Mouse (Mus musculus) MEL (cell line): ENCODE results near the gene Slc9a3r2. TPM values are rescaled to one million over a fixed set of nuclear protein-coding genes. Genes with fewer than 3 reads are reported as not detected.
A peak's percentile ranks its signal among the peaks of the same experiment; 100 is the strongest.

Experiments used
- DNase-seq: peaks from one replicate; pipeline ENCODE4 v3.0.0; 2011; ENCODE audit warnings: low read depth, low spot score
- H3K27ac ChIP-seq: 2 replicates; pipeline ENCODE4 v1.5.1; 2012; ENCODE audit warnings: low read depth, mild to moderate bottlenecking, control low read depth, low read length, moderate library complexity; ENCODE audit not compliant: control insufficient read depth
- H3K27me3 ChIP-seq, 2 experiments: fragments of 150-350 bp in 1 of 2; sonication (generic) in 1 of 2; 2 replicates each; pipeline ENCODE4 v1.6.1; 2012; ENCODE audit warnings: low read length in 2 of 2, mild to moderate bottlenecking in 2 of 2, improper control_type of control experiment in 1 of 2, moderate library complexity in 1 of 2; ENCODE audit not compliant: insufficient read depth in 2 of 2, control insufficient read depth in 1 of 2
- H3K36me3 ChIP-seq, 2 experiments: 2 replicates each; pipeline ENCODE4 v1.6.1; 2012 to 2014; ENCODE audit warnings: low read length in 2 of 2, improper control_type of control experiment in 1 of 2, inconsistent platforms in 1 of 2, mild to moderate bottlenecking in 1 of 2; ENCODE audit not compliant: insufficient read depth in 2 of 2, control insufficient read depth in 1 of 2
- H3K4me1 ChIP-seq, 2 experiments: fragments of 150-350 bp in 1 of 2; sonication (generic) in 1 of 2; 2 replicates each; pipeline ENCODE4 v1.6.1; 2012; ENCODE audit warnings: low read length in 2 of 2, improper control_type of control experiment in 1 of 2, mild to moderate bottlenecking in 1 of 2; ENCODE audit not compliant: insufficient read depth in 2 of 2, control insufficient read depth in 1 of 2
- H3K4me3 ChIP-seq, 2 experiments: fragments of 150-350 bp in 1 of 2; sonication (generic) in 1 of 2; 2 replicates each; pipeline ENCODE4 v1.5.1; 2012; ENCODE audit warnings: low read depth in 2 of 2, low read length in 2 of 2, mild to moderate bottlenecking in 2 of 2, moderate library complexity in 2 of 2, control low read depth in 1 of 2, improper control_type of control experiment in 1 of 2; ENCODE audit not compliant: control insufficient read depth in 1 of 2, insufficient read depth in 1 of 2
- H3K79me2 ChIP-seq: 2 replicates; pipeline ENCODE4 v1.6.1; 2012; ENCODE audit warnings: mild to moderate bottlenecking, low read length, moderate library complexity; ENCODE audit not compliant: control insufficient read depth, poor library complexity, insufficient read depth
- H3K9ac ChIP-seq: 2 replicates; pipeline ENCODE4 v1.6.1; 2012; ENCODE audit warnings: low read depth, mild to moderate bottlenecking, control low read depth, low read length, moderate library complexity; ENCODE audit not compliant: control insufficient read depth, poor library complexity, severe bottlenecking
- H3K9me3 ChIP-seq: fragments of 150-350 bp; sonication (generic); replicated peaks from 2 replicates; pipeline ENCODE4 v1.6.1; 2012; ENCODE audit warnings: mild to moderate bottlenecking, low read length, improper control_type of control experiment, moderate library complexity; ENCODE audit not compliant: insufficient read depth
- CHD1 ChIP-seq: IDR thresholded peaks from 2 replicates; pipeline ENCODE4 v1.6.1; 2012; ENCODE audit warnings: low read depth, mild to moderate bottlenecking, inconsistent platforms, low read length, improper control_type of control experiment
- CHD2 ChIP-seq: IDR thresholded peaks from 2 replicates; pipeline ENCODE4 v1.6.1; 2011; ENCODE audit warnings: low read length, improper control_type of control experiment
- CTCF ChIP-seq, 3 experiments: IDR thresholded peaks in 2 of 3; conservative IDR thresholded peaks in 1 of 3; 2 replicates each; pipeline ENCODE4 v1.5.1; 2011 to 2012; ENCODE audit warnings: low read length in 3 of 3, low read depth in 2 of 3, mild to moderate bottlenecking in 2 of 3, improper control_type of control experiment in 1 of 3, inconsistent platforms in 1 of 3, mixed read lengths in 1 of 3, moderate library complexity in 1 of 3; ENCODE audit not compliant: control insufficient read depth in 1 of 3, insufficient read depth in 1 of 3, poor library complexity in 1 of 3, severe bottlenecking in 1 of 3
- E2F4 ChIP-seq: IDR thresholded peaks from 2 replicates; pipeline ENCODE4 v1.6.1; 2011; ENCODE audit warnings: low read depth, low read length, improper control_type of control experiment, borderline replicate concordance
- ELF1 ChIP-seq: IDR thresholded peaks from 2 replicates; pipeline ENCODE4 v1.6.1; 2014; ENCODE audit warnings: low read depth, mild to moderate bottlenecking, inconsistent platforms, low read length, improper control_type of control experiment, moderate library complexity
- EP300 ChIP-seq, 2 experiments: IDR thresholded peaks; 2 replicates each; pipeline ENCODE4 v1.6.1; 2011; ENCODE audit warnings: improper control_type of control experiment in 2 of 2, low read length in 2 of 2, low read depth in 1 of 2, mild to moderate bottlenecking in 1 of 2
- ETS1 ChIP-seq: IDR thresholded peaks from 2 replicates; pipeline ENCODE4 v1.6.1; 2012; ENCODE audit warnings: low read depth, mild to moderate bottlenecking, inconsistent platforms, low read length, improper control_type of control experiment, moderate library complexity
- GABPA ChIP-seq: IDR thresholded peaks from 2 replicates; pipeline ENCODE4 v1.6.1; 2012; ENCODE audit warnings: low read depth, mild to moderate bottlenecking, inconsistent platforms, low read length, improper control_type of control experiment, moderate library complexity
- GATA1 ChIP-seq: IDR thresholded peaks from 2 replicates; pipeline ENCODE4 v1.6.1; 2011; ENCODE audit warnings: low read depth, low read length, improper control_type of control experiment
- HCFC1 ChIP-seq: IDR thresholded peaks from 2 replicates; pipeline ENCODE4 v1.6.1; 2012; ENCODE audit warnings: low read depth, mild to moderate bottlenecking, inconsistent platforms, low read length, improper control_type of control experiment, moderate library complexity
- JUND ChIP-seq: IDR thresholded peaks from 2 replicates; pipeline ENCODE4 v1.6.1; 2011; ENCODE audit warnings: low read depth, mild to moderate bottlenecking, improper control_type of control experiment, low read length
- KAT2A ChIP-seq: conservative IDR thresholded peaks from 2 replicates; pipeline ENCODE4 v1.6.1; 2012; ENCODE audit warnings: low read depth, low read length, improper control_type of control experiment, inconsistent platforms
- MAFK ChIP-seq: IDR thresholded peaks from 2 replicates; pipeline ENCODE4 v1.6.1; 2011; ENCODE audit warnings: low read depth, mild to moderate bottlenecking, low read length, improper control_type of control experiment, borderline replicate concordance
- MEF2A ChIP-seq: IDR thresholded peaks from 2 replicates; pipeline ENCODE4 v1.6.1; 2014; ENCODE audit warnings: low read depth, mild to moderate bottlenecking, inconsistent platforms, low read length, improper control_type of control experiment; ENCODE audit not compliant: poor library complexity, insufficient replicate concordance, severe bottlenecking; ENCODE audit errors: extremely low read depth
- MXI1 ChIP-seq: IDR thresholded peaks from 2 replicates; pipeline ENCODE4 v1.6.1; 2011; ENCODE audit warnings: mild to moderate bottlenecking, low read depth, low read length, improper control_type of control experiment
- MYB ChIP-seq: IDR thresholded peaks from 2 replicates; pipeline ENCODE4 v1.6.1; 2011; ENCODE audit warnings: mild to moderate bottlenecking, low read depth, low read length, improper control_type of control experiment
- NELFE ChIP-seq: IDR thresholded peaks from 2 replicates; pipeline ENCODE4 v1.6.1; 2011; ENCODE audit warnings: low read depth, low read length, improper control_type of control experiment
- POLR2A ChIP-seq, 2 experiments: IDR thresholded peaks; 2 replicates each; pipeline ENCODE4 v1.6.1; 2011 to 2012; ENCODE audit warnings: low read length in 2 of 2, mild to moderate bottlenecking in 2 of 2, control low read depth in 1 of 2, improper control_type of control experiment in 1 of 2, low read depth in 1 of 2, moderate library complexity in 1 of 2; ENCODE audit not compliant: control insufficient read depth in 1 of 2, insufficient read depth in 1 of 2, poor library complexity in 1 of 2
- POLR2AphosphoS2 ChIP-seq: IDR thresholded peaks from 2 replicates; pipeline ENCODE4 v1.6.1; 2011; ENCODE audit warnings: low read length, improper control_type of control experiment
- RAD21 ChIP-seq: IDR thresholded peaks from 2 replicates; pipeline ENCODE4 v1.6.1; 2011; ENCODE audit warnings: mild to moderate bottlenecking, low read depth, low read length, improper control_type of control experiment
- RCOR1 ChIP-seq: IDR thresholded peaks from 2 replicates; pipeline ENCODE4 v1.6.1; 2012; ENCODE audit warnings: low read depth, mild to moderate bottlenecking, inconsistent platforms, low read length, improper control_type of control experiment
- SIN3A ChIP-seq: IDR thresholded peaks from 2 replicates; pipeline ENCODE4 v1.6.1; 2012; ENCODE audit warnings: low read length, improper control_type of control experiment, inconsistent platforms
- SMC3 ChIP-seq: IDR thresholded peaks from 2 replicates; pipeline ENCODE4 v1.6.1; 2011; ENCODE audit warnings: low read depth, low read length, improper control_type of control experiment
- TAL1 ChIP-seq: IDR thresholded peaks from 2 replicates; pipeline ENCODE4 v1.6.1; 2012; ENCODE audit warnings: mild to moderate bottlenecking, inconsistent platforms, low read length, moderate library complexity, mixed read lengths
- TCF12 ChIP-seq: IDR thresholded peaks from 2 replicates; pipeline ENCODE4 v1.6.1; 2014; ENCODE audit warnings: low read depth, mild to moderate bottlenecking, inconsistent platforms, low read length, improper control_type of control experiment, moderate library complexity
- UBTF ChIP-seq: IDR thresholded peaks from 2 replicates; pipeline ENCODE4 v1.6.1; 2012; ENCODE audit warnings: low read depth, mild to moderate bottlenecking, inconsistent platforms, low read length, improper control_type of control experiment, moderate library complexity, borderline replicate concordance; ENCODE audit not compliant: insufficient read depth
- USF1 ChIP-seq: IDR thresholded peaks from 2 replicates; pipeline ENCODE4 v1.6.1; 2014; ENCODE audit warnings: low read depth, mild to moderate bottlenecking, inconsistent platforms, low read length, improper control_type of control experiment, moderate library complexity
- USF2 ChIP-seq, 2 experiments: IDR thresholded peaks; 2 replicates each; pipeline ENCODE4 v1.6.1; 2011 to 2012; ENCODE audit warnings: improper control_type of control experiment in 2 of 2, low read length in 2 of 2, borderline replicate concordance in 1 of 2, inconsistent platforms in 1 of 2, low read depth in 1 of 2, mild to moderate bottlenecking in 1 of 2; ENCODE audit not compliant: insufficient read depth in 1 of 2
- ZKSCAN1 ChIP-seq: IDR thresholded peaks from 2 replicates; pipeline ENCODE4 v1.6.1; 2012; ENCODE audit warnings: low read depth, mild to moderate bottlenecking, inconsistent platforms, low read length, improper control_type of control experiment, moderate library complexity
- polyA plus RNA-seq, 2 experiments: library from polyadenylated mRNA; stranded (reverse) in 1 of 2; unstranded in 1 of 2; fragments of >175 nt in 1 of 2; fragments of >200 nt in 1 of 2; gene quantifications; 2 replicates each; pipeline versions ENCODE4 v1.2.1 to v1.2.4; 2012; ENCODE audit warnings: low replicate concordance in 2 of 2, low read depth in 1 of 2; ENCODE audit not compliant: insufficient read length in 2 of 2, insufficient read depth in 1 of 2, missing spikeins in 1 of 2
- total RNA-seq: library from RNA; depleted of rRNA; stranded (reverse); fragments of 300-350 nt; gene quantifications from 2 replicates; pipeline ENCODE4 v1.2.3, GENCODE M21; 2012

Slc9a3r2 gene
- total and polyA plus RNA-seq, 3 experiments = 0.96 to 3.5 TPM; not detected in 1

DNA sequence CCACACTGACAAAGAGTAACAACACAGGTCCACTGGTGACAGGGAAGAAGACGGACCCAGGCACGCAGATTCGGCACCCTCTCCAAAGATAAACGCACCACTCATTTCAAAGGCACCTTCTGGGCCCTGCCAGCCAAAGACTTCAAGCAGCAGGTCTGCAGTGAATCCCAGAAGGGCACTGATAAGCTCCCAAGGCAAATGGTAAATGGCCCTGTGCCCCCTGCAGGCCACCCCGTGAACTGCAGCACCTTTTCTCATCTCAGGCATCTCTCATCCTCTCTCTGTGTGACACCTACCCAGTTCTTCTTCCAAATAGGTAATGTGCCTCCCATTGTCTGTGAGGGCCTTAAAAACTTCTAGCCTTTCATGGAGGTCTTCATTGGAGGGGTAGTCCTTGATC, 21.5 kb downstream of the Slc9a3r2 start (continued):
- TF ChIP-seq RAD21 (peak; percentile 68), ZKSCAN1 (no peak), SIN3A (peak; percentile 69), GATA1 (peak; percentile 76), GABPA (no peak), EP300 (IDR thresholded peaks at IDR 0.05; ENCODE audit: low read depth in 1 of 2, low read length in 2 of 2) (peak in 1 of 2 experiments; percentile 22; a peak in 1 of 4 replicates), MXI1 (0 out of 2 replicates have a peak, but pooled peaks have one; percentile 49), USF2 (IDR thresholded peaks at IDR 0.05; ENCODE audit: borderline replicate concordance in 1 of 2, insufficient read depth in 1 of 2, low read depth in 1 of 2, low read length in 2 of 2) (no peak), MEF2A (no peak), ETS1 (no peak), MAFK (no peak), NELFE (no peak), USF1 (no peak; the same call in 1 of the 2 replicates), CHD2 (no peak), JUND (0 out of 2 replicates have a peak, but pooled peaks have one; percentile 15), UBTF (no peak), TAL1 (no peak), TCF12 (peak; percentile 38; the same call in 1 of the 2 replicates), RCOR1 (0 out of 2 replicates have a peak, but pooled peaks have one; percentile 20), POLR2AphosphoS2 (no peak), CHD1 (no peak), CTCF (IDR thresholded peaks at IDR 0.05 in 2 of 3, conservative IDR thresholded peaks at IDR 0.05 in 1 of 3; ENCODE audit: control insufficient read depth in 1 of 3, insufficient read depth in 1 of 3, low read depth in 2 of 3, low read length in 3 of 3, poor library complexity in 1 of 3, severe bottlenecking in 1 of 3) (peak; percentile 89 to 97 (median 89))

DNA sequence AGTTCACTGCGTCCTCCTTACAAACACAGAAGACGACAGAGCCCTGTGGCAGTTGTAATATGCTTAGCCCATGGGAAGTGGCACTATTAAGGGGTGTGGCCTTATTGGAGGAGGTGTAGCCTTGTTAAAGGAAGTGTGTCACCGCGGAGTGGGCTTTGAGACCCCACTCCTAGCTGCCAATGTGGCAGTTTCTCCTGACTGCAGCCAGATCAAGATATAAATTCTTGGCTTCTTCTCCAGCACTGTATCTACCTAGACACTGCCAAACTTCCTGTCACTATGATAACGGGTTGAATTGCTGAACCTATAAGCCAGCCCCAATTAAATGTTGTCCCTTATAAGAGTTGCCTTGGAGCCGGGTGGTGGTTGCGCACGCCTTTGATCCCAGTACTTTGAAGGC, 24.7 kb downstream of the Slc9a3r2 start:
- Histone ChIP-seq H3K4me1 (peaks cover 4 to 12% of the 10 kb centered on the region in 2 experiments), H3K9ac (no peak overlapping the region), H3K9me3 (no peaks in the 10 kb centered on the region), H3K36me3 (peaks cover 3 to 7% of the 10 kb centered on the region in 2 experiments; a peak in 3 of 4 replicates), H3K79me2 (no peaks in the 10 kb centered on the region), H3K4me3 (no peak overlapping the region), H3K27me3 (no peaks in the 10 kb centered on the region), H3K27ac (peak overlapping the region; percentile 53)
- TF ChIP-seq SIN3A (peak; percentile 51), ETS1 (peak; percentile 54; the same call in 1 of the 2 replicates), EP300 (IDR thresholded peaks at IDR 0.05; ENCODE audit: low read depth in 1 of 2, low read length in 2 of 2) (peak; percentile 67 to 68; a peak in 3 of 4 replicates), POLR2A (IDR thresholded peaks at IDR 0.05; ENCODE audit: control insufficient read depth in 1 of 2, insufficient read depth in 1 of 2, low read depth in 1 of 2, low read length in 2 of 2, poor library complexity in 1 of 2) (no peak), MXI1 (0 out of 2 replicates have a peak, but pooled peaks have one; percentile 41), TCF12 (peak; percentile 33; the same call in 1 of the 2 replicates), SMC3 (no peak), ELF1 (0 out of 2 replicates have a peak, but pooled peaks have one; percentile 30), E2F4 (no peak), HCFC1 (peak; percentile 28; the same call in 1 of the 2 replicates), KAT2A (no peak), GATA1 (peak; percentile 79), MYB (peak; percentile 39; the same call in 1 of the 2 replicates)
- DNase-seq = peak; percentile 76
